Mouse (Mus musculus) lung, postnatal 0 days (tissue): ENCODE measurements around the gene Pam.

Source experiments
- CTCF ChIP-seq: IDR thresholded peaks from 2 replicates; pipeline ENCODE4 v1.5.1; 2016; ENCODE audit warnings: antibody characterized with exemption, mild to moderate bottlenecking
- EP300 ChIP-seq: IDR thresholded peaks from 2 replicates; pipeline ENCODE4 v1.6.1; 2016; ENCODE audit warnings: antibody characterized with exemption, mild to moderate bottlenecking, control low read depth

DNA sequence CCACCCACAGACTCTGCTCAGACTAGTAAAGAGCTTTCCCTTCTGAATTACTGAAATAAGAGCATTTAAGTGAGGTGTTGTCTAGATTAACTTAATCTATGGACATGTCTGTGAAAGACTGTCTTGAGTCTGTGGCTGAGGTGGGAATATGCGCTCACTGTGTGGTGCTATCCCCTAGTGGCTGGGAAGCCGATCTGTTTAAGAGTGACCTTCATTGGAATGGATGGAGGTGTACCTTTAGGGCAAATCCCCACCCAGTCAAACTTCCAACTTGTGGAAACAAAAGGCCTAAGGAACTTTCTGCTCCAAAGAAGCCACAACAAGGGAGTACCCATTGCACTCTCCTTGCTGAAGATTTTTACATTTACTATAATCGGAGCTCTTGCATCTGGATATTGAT, 301.3 kb downstream of the Pam start:
- TF ChIP-seq CTCF: no peak
- TF ChIP-seq EP300: no peak
